Mouse (Mus musculus) kidney, embryonic 15.5 days (tissue): ENCODE measurements around the gene Rnf144b. TPM values are rescaled to one million over a fixed set of nuclear protein-coding genes. Genes with fewer than 3 reads are reported as not detected.

Source experiments
- ATAC-seq: fragments of 200-750 bp; cut with Nextera tagmentation; replicated peaks from 2 replicates; pipeline ENCODE4 v1.8.0; 2017; ENCODE audit warnings: moderate TSS enrichment; ENCODE audit not compliant: low FRiP score
- H3K27ac ChIP-seq: fragments of 300-500 bp; sonication (generic); 2 replicates; pipeline ENCODE4 v1.5.1; 2015; ENCODE audit warnings: mild to moderate bottlenecking, inconsistent platforms
- H3K27me3 ChIP-seq: fragments of 300-500 bp; sonication (generic); 2 replicates; pipeline ENCODE4 v1.6.1; 2015; ENCODE audit warnings: inconsistent platforms
- H3K36me3 ChIP-seq: fragments of 300-500 bp; sonication (generic); 2 replicates; pipeline ENCODE4 v1.6.1; 2015; ENCODE audit warnings: inconsistent platforms
- H3K4me1 ChIP-seq: fragments of 300-500 bp; sonication (generic); 2 replicates; pipeline ENCODE4 v1.6.1; 2015; ENCODE audit warnings: inconsistent platforms
- H3K4me2 ChIP-seq: fragments of 300-500 bp; sonication (generic); 2 replicates; pipeline ENCODE4 v1.6.1; 2015; ENCODE audit warnings: moderate library complexity, mild to moderate bottlenecking, inconsistent platforms
- H3K4me3 ChIP-seq: fragments of 300-500 bp; sonication (generic); replicated peaks from 2 replicates; pipeline ENCODE4 v1.5.1; 2015; ENCODE audit warnings: mild to moderate bottlenecking, inconsistent platforms
- H3K9ac ChIP-seq: fragments of 300-500 bp; sonication (generic); 2 replicates; pipeline ENCODE4 v1.6.1; 2015; ENCODE audit warnings: mild to moderate bottlenecking, inconsistent platforms
- H3K9me3 ChIP-seq: fragments of 300-500 bp; sonication (generic); replicated peaks from 2 replicates; pipeline ENCODE4 v1.6.1; 2016; ENCODE audit warnings: inconsistent platforms
- WGBS: fragments of 180-500 bp; shearing (Covaris S2); methylation state at CpG from one replicate; pipeline ENCODE4 v1.1.7; 2015; ENCODE audit warnings: mixed read lengths; 5-methylcytosine and 5-hydroxymethylcytosine counted together
- polyA plus RNA-seq: library from polyadenylated mRNA; unstranded; fragments of >200 nt; fragmentation: Nextera tagmentation; extraction: Ambion mirVana; gene quantifications from 2 replicates; pipeline ENCODE4 v1.2.1, GENCODE M21; 2015

The Rnf144b gene
- 0.69 and 0.71 TPM in 2 replicates for polyA plus RNA-seq

DNA sequence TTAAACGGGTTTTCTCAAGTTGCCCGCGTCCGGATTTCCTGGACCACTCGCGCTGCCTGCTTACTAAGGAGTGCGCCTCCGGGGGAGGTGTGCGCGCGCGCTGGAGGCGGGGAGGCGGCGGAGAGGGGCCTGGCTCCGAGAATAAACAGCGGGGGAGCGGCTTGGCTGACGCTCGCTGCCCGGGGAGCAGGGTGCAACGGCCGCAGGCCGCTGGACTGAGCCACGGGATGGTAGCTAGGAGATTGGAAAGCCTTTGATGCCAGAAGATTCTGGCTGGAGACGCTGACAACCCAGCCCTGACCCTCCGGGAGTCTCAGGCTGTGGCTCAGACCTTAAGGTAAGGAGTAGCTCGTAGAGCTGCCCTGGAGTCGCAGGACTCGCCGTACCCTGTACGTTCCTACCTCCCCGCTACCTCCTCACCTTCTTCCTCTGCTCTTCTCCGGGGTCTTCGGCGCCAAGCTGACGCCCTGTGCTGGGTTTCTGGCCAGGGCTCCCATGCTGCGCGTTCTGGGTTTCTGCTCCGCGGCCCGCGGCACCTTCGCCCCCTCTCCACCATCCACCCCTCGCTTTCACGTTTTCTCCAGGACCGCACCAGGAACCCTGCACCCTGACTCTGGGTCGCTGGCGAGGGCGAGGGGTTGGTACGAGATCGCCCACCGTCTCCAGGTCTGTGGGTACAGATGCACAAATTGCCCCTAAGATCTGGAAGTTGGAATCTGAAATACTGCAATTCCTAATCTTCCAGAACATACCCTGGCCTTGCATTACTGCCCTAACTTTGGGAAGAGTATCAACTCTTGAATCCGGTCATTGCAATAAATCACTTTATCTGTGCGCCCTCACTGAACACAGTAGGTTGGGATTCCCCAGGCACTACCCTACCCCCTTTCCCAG, at the start of gene Rnf144b:
Rnf144b (plus strand) TSS at position 120 of the 894 bp plus-strand sequence.
- peak; percentile 55; the same call in 1 of the 2 replicates for ATAC-seq

DNA sequence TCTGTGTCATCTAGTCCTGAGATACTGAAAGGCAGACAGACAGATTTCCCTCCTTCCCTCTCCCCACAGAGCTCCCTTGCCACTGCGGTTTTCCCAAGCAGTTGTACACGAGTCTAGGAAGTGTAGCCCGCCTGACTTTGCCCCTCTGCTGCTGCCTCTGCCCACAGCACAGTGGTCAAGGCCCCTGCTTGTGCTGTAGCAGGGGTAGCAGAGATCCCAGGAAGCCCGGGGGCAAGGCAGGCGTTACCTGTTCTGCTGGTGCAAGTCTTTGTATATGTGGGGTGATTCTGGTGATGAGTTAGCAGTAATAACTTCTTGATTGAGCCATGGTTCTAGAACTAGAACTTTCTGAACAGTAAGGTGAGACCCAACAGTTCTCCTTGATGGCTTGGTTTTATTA, 46.3 kb upstream of the Rnf144b start:
- peaks cover 69% of the 10 kb centered on the region for H3K36me3 ChIP-seq
- H3K4me3 ChIP-seq, result no peak overlapping the region
- H3K27ac ChIP-seq, result no peak overlapping the region
- no peaks in the 10 kb centered on the region for H3K27me3 ChIP-seq
- no peak overlapping the region for H3K4me2 ChIP-seq
- H3K4me1 ChIP-seq, result 0 out of 2 replicates have a peak, but pooled peaks cover 4% of the 10 kb centered on the region
- 83% methylated on average over 5 of the region's 5 CpGs for WGBS
- H3K9ac ChIP-seq, result no peak overlapping the region
- no peaks in the 10 kb centered on the region for H3K9me3 ChIP-seq
- no peak for ATAC-seq

More for the DNA sequence above, at the start of gene Rnf144b:
- H3K9ac ChIP-seq, result peak within 1 kb of the TSS; percentile 55
- H3K27ac ChIP-seq, result 0 out of 2 replicates have a peak within 1 kb of the TSS, but pooled peaks have one; percentile 4
- under 1% methylated on average over 55 of the region's 55 CpGs for WGBS
- H3K27me3 ChIP-seq, result peaks cover 15% of the 10 kb centered on the region
- H3K4me1 ChIP-seq, result peaks cover 29% of the 10 kb centered on the region
- no peaks in the 10 kb centered on the region for H3K9me3 ChIP-seq
- H3K4me3 ChIP-seq, result peak within 1 kb of the TSS; percentile 58
- H3K36me3 ChIP-seq, result no peaks in the 10 kb centered on the region
- H3K4me2 ChIP-seq, result peak within 1 kb of the TSS; percentile 99

DNA sequence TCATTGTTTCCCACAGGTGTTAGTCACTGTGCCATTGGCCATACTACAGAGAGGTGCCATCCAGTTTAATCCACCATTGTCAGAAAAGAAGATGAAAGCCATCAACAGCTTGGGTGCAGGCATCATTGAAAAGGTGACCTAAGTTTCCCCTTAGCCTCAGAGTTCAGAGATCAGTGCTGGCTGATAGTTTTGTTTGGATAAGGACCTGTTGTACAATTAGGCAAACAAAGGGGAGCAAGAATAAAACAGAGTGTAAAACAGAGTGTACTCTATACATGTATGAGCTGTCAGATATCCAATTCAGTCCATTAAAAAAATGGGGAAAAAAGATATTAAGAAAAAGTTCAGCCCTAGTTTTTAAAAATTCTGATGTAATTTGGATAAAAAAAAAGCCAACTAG, 45.1 kb upstream of the Rnf144b start:
- Histone ChIP-seq H3K36me3 (peaks cover 78% of the 10 kb centered on the region), H3K4me1 (0 out of 2 replicates have a peak, but pooled peaks cover 4% of the 10 kb centered on the region), H3K27ac (no peak overlapping the region), H3K9me3 (no peaks in the 10 kb centered on the region), H3K27me3 (no peaks in the 10 kb centered on the region), H3K4me2 (no peak overlapping the region), H3K4me3 (no peak overlapping the region), H3K9ac (no peak overlapping the region)
- no peak for ATAC-seq

DNA sequence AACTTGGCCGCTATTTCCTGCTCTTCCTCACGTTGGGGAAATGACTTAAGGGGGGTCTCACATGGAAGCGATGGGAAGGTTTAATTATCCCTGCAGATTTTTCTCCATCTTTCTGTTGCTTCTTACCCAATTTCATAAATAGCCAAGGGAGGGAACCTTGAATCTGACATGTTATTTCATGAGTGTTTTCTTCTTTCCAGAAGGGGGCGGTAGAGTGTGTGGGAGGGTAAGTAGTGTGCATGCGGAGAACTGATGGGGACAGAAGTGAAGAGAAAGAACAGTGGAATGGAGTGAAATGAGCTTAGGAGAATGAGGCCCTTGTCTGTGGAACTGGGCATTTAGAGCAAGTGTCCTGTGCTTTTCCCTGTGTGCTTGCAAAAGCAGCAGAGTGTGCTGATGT, 43.7 kb upstream of the Rnf144b start:
- Histone ChIP-seq H3K4me2 (no peak overlapping the region), H3K4me1 (no peaks in the 10 kb centered on the region), H3K9ac (no peak overlapping the region), H3K9me3 (no peaks in the 10 kb centered on the region), H3K4me3 (no peak overlapping the region), H3K27me3 (no peaks in the 10 kb centered on the region), H3K36me3 (peaks cover 81% of the 10 kb centered on the region), H3K27ac (no peak overlapping the region)
- no peak for ATAC-seq
- 78% methylated on average over 5 of the region's 5 CpGs for WGBS

DNA sequence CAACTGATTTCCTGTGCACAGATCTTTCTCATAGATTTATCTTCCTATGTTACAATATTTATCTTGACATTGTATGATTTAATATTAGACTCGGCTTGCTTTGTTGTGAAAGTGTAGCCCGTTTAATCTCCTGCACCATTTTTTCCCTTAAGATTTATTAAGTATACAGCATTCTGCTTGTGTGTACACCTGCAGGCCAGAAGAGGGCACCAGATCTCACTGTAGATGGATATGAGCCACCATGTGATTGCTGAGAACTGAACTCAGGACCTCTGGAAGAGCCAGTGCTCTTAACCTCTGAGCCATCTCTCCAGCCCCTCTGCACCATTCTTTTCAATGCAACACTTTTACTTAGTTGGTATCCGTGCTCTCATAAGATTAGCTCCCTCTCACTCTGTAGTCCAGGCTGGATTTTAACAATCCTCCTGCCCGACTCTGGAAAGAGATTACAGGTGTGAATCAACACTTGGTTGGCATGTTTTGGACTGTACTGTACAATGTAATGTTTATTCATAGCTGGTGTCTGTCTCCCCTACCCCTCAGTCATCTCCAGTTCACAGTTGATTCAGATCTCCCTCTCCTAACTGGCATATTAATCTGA, 41.5 kb upstream of the Rnf144b start:
- Histone ChIP-seq H3K27me3 (no peaks in the 10 kb centered on the region), H3K9me3 (no peaks in the 10 kb centered on the region), H3K4me1 (no peaks in the 10 kb centered on the region), H3K4me3 (no peak overlapping the region), H3K27ac (no peak overlapping the region), H3K36me3 (peaks cover 75% of the 10 kb centered on the region), H3K4me2 (no peak overlapping the region), H3K9ac (no peak overlapping the region)
- 87% methylated on average over 4 of the region's 4 CpGs for WGBS
- ATAC-seq, result no peak

DNA sequence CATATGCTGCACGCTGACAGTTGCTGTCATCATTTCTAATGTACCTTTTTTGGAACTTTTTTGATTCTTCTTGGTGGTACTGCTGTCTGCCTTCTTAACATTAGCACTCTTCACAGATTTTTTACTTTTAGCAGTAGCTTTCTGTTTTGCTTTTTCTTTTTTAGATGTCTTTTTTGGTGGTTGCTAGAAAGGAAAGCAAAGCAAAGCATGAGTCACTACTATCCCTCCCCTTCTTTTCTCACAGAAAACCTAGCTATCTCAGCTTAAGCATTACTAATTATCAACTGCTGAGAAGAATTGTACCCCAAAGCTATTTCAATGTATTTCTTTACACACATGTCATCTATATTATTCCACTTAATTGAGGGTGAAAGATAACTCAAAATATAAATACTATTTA, 34.0 kb upstream of the Rnf144b start:
- Histone ChIP-seq H3K27me3 (no peaks in the 10 kb centered on the region), H3K4me1 (no peaks in the 10 kb centered on the region), H3K4me3 (no peak overlapping the region), H3K36me3 (peaks cover 77% of the 10 kb centered on the region), H3K9me3 (no peaks in the 10 kb centered on the region), H3K4me2 (no peak overlapping the region), H3K27ac (no peak overlapping the region), H3K9ac (no peak overlapping the region)
- ATAC-seq, result no peak
- 98% methylated on average over 1 of the region's 1 CpGs for WGBS

DNA sequence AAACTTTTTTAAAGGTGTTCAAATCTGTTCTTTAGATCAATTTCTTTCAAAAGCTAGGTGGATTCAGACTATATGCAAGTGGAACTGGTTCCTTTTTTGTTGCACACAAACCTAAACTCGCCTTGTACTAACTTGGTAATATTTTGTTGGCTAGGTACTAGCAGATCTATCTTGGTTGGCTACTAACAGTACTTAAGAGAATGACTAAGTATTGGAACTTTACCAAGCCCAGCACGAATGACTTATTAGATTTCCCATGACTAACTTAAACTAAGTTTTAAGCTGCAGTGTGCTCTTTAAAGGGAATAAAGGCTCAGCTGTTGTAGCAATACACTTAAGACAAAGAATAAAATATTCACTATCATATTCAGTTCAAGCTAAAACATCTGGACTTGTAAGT, 33.2 kb upstream of the Rnf144b start:
- Histone ChIP-seq H3K27ac (no peak overlapping the region), H3K36me3 (peaks cover 80% of the 10 kb centered on the region), H3K9ac (no peak overlapping the region), H3K27me3 (no peaks in the 10 kb centered on the region), H3K9me3 (no peaks in the 10 kb centered on the region), H3K4me3 (no peak overlapping the region), H3K4me2 (no peak overlapping the region), H3K4me1 (no peaks in the 10 kb centered on the region)
- no peak for ATAC-seq
- WGBS, result 88% methylated on average over 2 of the region's 2 CpGs

DNA sequence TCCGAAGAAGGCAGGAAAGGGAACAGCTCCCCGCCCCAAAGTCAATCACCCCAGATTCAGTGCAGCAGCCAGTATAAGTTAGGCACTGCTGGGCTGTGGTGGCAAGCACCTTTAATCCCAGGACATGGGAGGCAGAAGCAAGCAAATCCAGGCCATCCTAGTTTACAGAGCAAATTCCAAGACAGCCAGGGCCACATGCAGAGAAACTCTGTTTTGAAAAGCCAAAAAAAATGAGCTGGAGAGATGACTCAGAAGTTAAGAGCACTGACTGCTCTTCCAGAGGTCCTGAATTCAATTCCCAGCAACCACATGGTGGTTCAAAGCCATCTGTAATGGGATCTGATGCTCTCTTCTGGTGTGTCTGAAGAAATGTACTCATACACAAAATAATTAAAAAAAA, 28.7 kb upstream of the Rnf144b start:
- no peak overlapping the region for H3K4me3 ChIP-seq
- no peaks in the 10 kb centered on the region for H3K9me3 ChIP-seq
- H3K36me3 ChIP-seq, result peaks cover 84% of the 10 kb centered on the region
- H3K9ac ChIP-seq, result no peak overlapping the region
- WGBS, result 95% methylated on average over 2 of the region's 2 CpGs
- H3K4me1 ChIP-seq, result no peaks in the 10 kb centered on the region
- no peak for ATAC-seq
- no peaks in the 10 kb centered on the region for H3K27me3 ChIP-seq
- no peak overlapping the region for H3K4me2 ChIP-seq
- no peak overlapping the region for H3K27ac ChIP-seq

DNA sequence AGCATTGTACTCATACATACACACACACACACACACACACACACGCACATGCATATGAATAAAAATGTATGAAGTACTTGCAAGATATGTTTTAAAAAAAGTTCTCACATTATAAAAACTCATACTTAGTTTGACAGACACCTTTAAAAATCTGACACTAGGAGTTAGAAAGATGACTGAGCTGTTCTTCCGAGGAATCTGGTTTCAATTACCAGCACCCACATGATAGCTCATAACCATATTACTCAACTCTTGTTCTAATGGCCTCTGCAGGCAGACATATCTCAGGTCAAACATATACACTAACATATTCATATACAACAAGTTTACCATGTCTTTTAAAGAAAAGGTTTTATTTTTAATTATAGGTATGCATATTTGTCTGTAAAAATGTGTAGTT, 25.9 kb upstream of the Rnf144b start:
- Histone ChIP-seq H3K36me3 (peaks cover 81% of the 10 kb centered on the region), H3K9me3 (no peaks in the 10 kb centered on the region), H3K9ac (no peak overlapping the region), H3K27ac (no peak overlapping the region), H3K4me2 (no peak overlapping the region), H3K27me3 (no peaks in the 10 kb centered on the region), H3K4me3 (no peak overlapping the region), H3K4me1 (no peaks in the 10 kb centered on the region)
- no peak for ATAC-seq
- 82% methylated on average over 2 of the region's 2 CpGs for WGBS

DNA sequence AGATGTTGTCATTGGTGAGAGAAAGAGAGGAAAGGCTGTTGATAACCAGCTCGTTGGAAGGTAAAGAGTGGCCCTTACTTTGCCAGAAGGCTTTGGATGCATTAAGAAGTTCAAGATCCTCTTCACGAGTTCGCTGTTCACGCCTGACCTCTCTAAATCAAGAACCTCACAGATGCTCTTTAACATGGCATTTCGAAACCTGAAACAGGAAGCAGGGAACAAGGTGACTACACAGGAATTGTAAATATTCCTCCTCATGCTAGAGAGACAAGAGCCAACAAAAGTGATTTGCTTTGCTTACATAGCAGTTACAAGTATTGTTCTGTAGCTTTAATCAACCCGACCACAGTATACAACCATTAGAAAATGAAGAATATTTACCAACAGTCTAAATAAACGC, 23.2 kb upstream of the Rnf144b start:
- ATAC-seq, result no peak
- H3K4me3 ChIP-seq, result no peak overlapping the region
- peaks cover 68% of the 10 kb centered on the region for H3K36me3 ChIP-seq
- no peaks in the 10 kb centered on the region for H3K9me3 ChIP-seq
- H3K4me2 ChIP-seq, result no peak overlapping the region
- peaks cover 15% of the 10 kb centered on the region for H3K4me1 ChIP-seq
- WGBS, result 43% methylated on average over 7 of the region's 7 CpGs
- H3K9ac ChIP-seq, result no peak overlapping the region
- no peaks in the 10 kb centered on the region for H3K27me3 ChIP-seq
- no peak overlapping the region for H3K27ac ChIP-seq

DNA sequence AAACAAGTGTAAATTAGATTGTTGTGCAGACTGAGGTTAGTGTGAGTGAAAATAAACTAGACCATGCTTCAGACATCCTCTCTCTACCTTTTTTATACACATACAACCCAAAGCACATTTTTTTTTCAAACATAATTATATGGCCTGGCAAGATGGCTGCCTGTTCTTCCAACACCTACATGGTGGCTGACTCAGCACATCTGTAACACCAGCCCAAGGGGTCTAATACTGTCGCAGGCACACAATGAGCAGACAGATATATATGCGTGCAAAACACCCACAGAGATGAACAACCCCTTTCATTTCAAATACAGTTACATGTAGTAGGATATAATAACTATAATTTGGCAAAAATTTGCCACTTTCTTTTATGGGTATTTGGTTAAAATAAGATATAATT, 21.9 kb upstream of the Rnf144b start:
- peaks cover 56% of the 10 kb centered on the region for H3K36me3 ChIP-seq
- no peaks in the 10 kb centered on the region for H3K27me3 ChIP-seq
- no peak overlapping the region for H3K9ac ChIP-seq
- H3K4me1 ChIP-seq, result peaks cover 19% of the 10 kb centered on the region
- H3K9me3 ChIP-seq, result no peaks in the 10 kb centered on the region
- 93% methylated on average over 2 of the region's 2 CpGs for WGBS
- no peak for ATAC-seq
- no peak overlapping the region for H3K4me3 ChIP-seq
- H3K4me2 ChIP-seq, result no peak overlapping the region
- H3K27ac ChIP-seq, result no peak overlapping the region

DNA sequence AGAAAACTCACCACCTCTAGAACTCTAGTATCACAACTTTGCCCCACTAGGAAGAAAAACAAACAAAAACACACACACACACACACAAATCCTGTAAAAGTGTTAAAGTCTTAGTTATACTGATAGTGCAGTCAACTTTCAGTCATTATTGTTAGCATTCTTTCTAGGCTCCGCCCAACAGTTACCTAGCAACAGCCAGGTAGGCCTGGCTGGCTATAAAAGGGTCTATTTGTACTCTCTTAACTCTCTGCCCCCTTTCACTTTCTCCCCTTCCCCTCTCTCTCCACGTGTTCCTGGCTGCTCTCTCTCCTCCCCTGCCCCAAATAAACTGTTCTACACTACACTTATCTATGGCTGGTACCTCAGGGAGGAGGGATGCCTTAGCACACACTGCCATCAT, 18.3 kb upstream of the Rnf144b start:
- ATAC-seq, result no peak
- H3K27me3 ChIP-seq, result no peaks in the 10 kb centered on the region
- H3K36me3 ChIP-seq, result peaks cover 26% of the 10 kb centered on the region
- peak overlapping the region; percentile 97 for H3K4me3 ChIP-seq
- H3K4me2 ChIP-seq, result peak overlapping the region; percentile 71
- H3K9me3 ChIP-seq, result no peaks in the 10 kb centered on the region
- H3K4me1 ChIP-seq, result peaks cover 25% of the 10 kb centered on the region
- no peak overlapping the region for H3K27ac ChIP-seq
- 18% methylated on average over 2 of the region's 2 CpGs for WGBS
- H3K9ac ChIP-seq, result peak overlapping the region; percentile 41
